Mouse (Mus musculus) heart, postnatal 4 days (tissue): ENCODE data around the gene Nudcd3. TPM values are rescaled to one million over a fixed set of nuclear protein-coding genes. Genes with fewer than 3 reads are reported as not detected.

Experiments used
- DNase-seq: peaks from one replicate; pipeline ENCODE4 v3.0.0; 2021
- total RNA-seq, 2 experiments: library from RNA; stranded (reverse); gene quantifications; 2 replicates each; pipeline ENCODE4 v1.2.3; 2021

The Nudcd3 gene
- total RNA-seq, result 10 to 100 TPM; 64.2 to 66.8 TPM

DNA sequence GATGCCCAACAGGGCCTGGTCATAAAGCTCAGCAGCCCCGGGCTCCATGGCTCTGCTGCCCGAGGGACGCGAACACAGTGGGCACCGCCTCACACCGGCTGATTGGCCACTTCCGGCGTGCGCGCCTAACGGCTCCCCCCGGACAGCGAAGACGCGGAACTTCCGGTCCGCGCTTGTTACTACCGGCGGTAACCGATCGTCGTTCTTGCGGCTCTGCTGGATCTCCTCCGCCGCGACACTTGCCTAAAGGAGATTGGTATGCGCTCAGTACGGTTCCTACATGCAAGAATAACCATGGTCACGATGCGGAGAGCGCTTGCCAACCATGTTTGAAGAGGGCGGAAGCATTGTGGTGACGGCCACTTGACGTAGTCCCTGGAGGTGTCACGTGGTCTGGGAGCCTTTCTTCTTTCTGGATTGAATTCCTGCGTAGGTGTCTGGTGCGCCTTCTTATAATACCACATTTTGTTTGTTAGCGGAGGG is at the start of gene Nudcd3:
Gene Nudcd3, minus strand, starts transcription at position 329 of the 483 bp plus-strand sequence.
- peak; percentile 90 for DNase-seq

DNA sequence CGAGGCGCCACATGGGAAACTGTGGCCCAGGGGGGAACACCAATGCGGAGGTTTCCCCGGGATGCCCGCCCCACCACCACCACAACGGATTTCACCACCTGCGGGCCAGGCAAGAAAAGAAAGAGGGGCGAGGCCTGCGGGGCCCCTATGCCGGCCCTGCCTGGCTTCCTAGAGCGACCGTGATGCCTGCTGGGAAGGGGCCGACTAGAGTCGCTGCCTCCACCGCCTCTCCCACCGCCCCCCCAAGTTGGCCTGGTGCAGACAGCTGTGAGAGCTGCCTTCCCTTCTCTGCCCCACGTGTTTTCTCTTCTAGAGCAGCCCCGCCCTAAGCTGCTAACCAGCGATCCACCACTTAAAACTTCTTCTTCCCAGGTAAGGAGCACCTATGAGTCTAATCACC is 44.5 kb upstream of the Nudcd3 start:
- DNase-seq, result no peak

DNA sequence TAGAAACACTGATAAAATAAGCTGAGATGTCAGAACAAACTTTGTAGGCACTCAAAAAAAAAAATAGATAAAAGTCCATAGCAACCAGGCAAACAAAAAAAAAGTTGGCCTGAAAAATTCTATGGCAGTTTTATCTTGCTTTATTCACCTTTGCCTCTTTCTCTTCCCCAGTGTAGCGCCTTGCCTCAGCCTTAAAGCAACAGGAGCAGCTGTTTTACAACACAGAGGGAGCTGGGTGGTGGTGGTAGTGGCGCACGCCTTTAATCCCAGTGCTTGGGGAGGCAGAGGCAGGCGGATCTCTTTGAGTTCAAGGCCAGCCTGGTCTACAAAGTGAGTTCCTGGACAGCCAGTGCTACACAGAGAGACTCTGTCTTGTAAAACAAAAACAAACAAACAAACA is 32.8 kb upstream of the Nudcd3 start:
- no peak for DNase-seq

DNA sequence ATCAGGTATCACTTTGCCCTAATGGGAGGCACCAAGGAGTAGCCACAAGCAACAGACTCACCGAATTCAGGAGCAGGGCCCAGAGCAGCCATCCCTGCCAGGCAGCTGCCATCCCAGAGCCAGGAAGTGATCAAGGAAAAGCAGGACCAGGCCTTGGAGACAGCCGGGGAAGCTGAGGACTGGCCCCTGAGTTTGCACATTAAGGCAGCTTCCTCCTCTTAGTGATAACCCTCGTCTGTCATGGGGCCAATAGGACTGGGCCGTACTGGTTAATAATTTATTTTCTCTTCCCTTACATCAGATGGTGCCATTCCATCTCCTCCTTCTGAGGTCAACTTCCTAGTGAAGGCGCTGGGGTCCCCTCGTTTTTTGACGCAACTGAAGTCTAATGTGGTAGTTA is 29.8 kb upstream of the Nudcd3 start, which contains the start of gene Npc1l1:
Gene Npc1l1, minus strand, starts transcription at position 132 of the 400 bp plus-strand sequence.
- no peak for DNase-seq

DNA sequence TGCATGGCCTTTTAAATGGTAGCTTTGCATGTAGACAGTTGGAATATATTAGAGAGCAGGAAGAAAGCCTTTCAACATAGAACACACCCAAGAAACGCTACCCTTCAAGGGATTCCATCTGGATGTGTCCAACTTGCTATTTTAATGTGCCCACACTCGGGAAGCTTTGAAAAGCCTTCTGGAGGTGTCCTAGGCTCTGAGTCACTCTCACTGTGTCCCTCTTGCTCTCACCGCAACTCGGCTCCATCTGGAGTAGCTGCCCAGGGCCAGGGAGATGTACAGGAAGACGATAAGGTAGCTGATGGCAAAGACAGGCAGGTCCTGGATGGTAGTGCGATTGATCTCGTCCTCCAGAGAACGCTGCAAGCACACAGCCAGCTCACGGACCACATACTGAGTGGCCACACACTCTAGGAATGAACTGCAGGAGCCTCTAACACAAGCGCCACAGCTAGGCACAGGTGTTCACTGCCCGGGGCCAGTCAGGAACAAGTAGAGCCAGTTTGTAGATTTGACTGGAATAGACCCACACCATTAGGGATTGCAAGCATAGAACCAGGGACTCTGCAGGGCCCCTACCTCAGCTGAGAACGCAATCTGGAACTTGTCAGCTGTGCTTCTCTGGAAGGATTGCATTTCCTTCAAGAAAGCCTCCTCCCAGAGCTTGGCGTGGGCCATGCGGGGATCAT is 24.5 kb upstream of the Nudcd3 start:
- no peak for DNase-seq

DNA sequence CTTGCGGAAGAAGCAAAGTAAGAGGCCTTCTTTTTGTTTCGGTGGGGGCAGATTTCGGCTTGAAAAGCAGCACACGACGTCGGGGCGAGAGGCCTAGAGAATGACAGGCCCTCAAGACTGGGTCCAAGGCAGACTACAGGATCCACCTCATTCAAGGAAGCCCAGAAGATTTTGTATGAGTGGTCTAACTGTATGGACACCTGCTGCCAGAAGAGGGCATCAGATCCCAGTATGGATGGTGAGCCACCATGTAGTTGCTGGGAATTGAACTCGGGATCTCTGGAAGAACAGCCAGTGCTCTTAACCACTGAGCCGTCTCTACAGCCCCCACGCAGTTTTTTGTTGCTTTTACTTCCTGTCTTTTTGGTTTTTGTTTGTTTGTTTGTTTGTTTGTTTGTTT is 22.0 kb upstream of the Nudcd3 start:
- no peak for DNase-seq

DNA sequence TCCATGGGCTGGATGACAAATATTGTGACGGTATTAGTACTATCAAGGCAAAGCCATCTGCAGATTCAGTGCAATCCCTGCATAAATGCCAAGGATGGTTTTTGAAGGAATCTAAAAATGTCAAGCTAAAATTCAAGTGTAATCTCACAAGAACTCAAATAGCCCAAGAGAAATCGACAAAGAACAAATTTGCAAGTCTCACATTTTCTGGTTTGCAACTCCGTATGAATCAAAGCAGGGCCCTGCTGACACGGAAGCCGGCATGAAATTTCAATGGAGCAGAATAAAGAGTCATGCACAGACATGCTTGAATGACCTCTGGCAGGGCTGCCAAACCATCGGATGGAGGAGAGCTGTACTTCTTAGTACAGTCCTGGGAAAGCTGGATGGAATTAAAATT is 19.8 kb upstream of the Nudcd3 start:
- DNase-seq, result no peak

DNA sequence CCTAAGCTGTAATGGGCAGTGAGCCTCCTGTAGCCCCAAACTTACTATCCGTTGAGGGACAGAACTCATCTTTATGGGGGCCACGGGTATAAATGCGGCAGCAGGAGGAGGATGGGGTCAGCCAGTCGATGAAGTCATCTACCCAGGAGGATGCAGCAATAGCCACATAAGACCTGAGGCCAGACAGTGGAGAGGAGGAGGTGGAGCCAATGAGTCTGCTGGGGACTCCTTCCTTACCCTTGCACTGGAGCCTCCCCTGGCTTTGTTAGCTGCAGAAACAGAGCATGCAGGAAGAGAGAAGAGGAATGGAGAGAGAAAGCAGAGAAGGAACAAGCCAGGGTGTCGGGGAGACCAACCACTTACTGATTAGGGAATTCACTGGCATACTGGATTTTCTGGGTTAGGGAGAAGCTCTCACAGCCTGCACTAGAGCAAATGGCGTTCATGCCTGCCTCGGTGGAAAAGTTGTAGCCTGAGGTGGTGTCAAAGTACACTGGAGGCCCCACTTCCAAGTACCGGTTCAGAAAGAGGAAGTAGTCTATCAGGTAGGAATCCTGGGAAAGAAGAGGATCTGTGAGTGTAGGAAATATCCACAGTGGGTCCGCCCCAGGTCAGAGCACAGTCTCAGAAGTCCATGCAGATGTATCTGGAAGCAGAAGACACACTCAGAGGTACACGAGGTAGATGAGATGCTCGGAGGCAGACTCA is 18.1 kb upstream of the Nudcd3 start:
- no peak for DNase-seq

DNA sequence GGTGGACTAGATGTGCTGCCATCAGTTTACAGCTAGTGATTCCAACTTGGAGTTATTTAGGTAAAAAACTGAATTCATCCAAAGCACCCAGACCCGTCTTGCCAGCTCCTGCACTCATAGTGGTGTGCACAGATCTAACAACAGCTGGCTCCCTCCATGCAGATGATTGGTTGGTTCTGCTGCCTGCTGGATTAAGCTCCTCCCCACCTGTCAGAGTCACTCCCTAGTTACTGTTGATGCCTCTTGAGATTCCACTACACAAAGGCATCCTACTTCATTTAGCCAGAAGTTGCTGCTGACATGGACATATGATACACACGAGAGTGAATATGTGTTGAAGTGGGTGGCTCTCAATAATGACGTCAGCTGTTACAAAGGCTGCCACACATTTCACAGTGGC is 16.6 kb upstream of the Nudcd3 start:
- no peak for DNase-seq

DNA sequence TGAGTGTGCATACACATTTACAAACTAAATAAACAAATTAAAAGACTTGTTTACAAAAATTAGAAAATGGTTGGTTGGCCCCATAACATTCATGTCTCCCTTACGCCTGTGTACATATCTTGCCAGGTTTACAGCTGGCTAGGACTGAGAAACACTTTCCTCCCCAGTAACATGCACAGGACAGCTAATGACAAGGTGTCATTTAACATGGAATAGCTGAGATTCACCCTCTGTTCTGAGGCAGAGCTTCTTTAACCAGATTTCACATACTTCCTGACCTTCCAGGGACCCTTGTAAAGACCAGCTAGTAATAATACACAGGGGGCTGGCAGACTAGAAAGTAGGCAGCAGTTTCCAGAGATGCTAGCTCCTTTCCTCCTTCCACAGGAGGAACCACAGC is 7.9 kb upstream of the Nudcd3 start:
- DNase-seq, result no peak

DNA sequence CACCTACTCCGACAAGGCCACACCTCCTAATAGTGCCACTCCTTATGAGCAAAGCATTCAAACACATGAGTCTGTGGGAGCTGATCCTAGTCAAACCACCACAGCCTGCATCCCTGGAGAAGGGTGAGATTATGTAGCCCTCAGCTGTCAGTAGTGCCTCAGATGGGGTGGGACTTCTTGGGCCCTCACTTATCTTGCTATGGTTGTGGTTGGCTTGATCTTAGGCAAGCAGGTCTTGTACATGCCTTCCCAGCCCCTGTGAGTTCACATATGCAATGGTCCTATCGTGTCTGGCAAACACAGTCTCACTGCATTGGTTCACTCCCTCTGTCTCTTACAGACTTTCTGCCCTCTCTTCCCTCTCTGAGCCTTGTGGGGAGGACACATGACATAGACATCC is 6.9 kb upstream of the Nudcd3 start:
- DNase-seq, result no peak

DNA sequence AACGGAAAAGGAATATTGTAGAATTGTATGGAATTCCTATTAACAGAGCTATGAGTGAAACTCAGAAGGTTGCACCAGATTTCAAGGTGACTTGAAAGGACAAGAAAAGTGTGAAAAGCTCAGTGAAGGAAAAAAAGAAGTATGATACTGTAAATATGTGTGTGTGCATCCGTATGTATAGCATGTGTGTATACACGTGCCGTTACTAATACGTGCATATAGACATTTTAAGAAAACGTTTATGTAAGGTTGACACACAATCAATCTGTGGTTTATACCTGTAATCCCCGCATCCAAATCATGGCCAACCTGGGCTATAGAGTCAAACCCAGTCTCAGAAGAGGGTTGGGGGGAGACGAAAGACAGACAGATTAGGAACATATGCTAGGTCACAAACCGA is 355 bp upstream of the Nudcd3 start:
- DNase-seq, result no peak

DNA sequence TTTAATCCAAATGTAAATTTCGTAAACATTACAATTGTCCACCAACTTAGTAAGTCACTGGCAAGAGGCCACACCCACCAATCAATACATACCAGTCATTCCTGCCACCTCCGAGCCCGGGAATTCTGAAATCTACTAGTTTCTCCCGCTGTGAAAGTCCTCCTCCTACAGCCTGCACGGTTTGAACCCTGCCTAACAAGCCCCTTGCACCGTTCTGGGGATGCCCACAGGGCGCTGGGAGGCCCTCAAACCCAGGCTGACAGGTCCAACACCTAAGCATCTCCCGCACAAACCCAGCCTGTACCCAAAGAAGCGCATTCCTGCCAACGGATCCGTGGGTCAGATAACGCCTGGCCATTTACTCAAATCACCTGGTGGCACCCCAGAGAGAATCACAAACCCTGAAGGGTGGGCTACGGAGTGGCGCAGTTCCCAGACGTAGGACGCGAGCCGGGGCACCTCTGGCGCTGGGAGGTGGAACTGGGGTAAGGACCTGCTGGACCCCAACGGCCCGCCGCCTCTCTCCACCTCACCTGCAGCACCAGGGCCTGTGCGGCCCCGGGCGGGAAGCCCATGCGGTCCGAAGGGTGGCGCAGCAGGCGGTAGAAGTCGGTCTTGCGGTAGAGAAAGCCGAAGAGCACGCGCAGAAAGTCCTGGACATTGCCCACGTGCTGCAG is 667 bp downstream of the Nudcd3 start, which contains the start of gene A730071L15Rik:
Gene A730071L15Rik, plus strand, starts transcription at position 620 of the 677 bp plus-strand sequence.
- DNase-seq, result no peak

DNA sequence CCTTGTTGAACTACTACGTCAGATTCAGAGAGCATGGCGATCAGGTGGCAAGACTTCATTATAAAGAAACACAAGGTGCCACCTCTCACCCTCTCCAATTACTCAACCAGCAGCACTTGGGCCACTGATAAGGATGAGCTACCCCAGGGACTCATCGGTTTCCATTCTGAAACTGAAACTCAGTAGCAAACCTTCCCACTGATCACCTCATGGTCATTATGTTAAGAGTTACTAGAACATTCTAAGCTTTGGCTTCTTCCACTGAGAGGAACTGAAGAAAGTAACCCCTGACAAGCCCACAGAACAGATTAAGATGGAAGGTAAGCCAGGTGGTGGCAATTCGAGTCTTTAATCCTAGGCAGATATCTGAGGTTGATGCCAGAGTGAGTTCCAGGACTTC is 1.8 kb downstream of the Nudcd3 start:
- no peak for DNase-seq

DNA sequence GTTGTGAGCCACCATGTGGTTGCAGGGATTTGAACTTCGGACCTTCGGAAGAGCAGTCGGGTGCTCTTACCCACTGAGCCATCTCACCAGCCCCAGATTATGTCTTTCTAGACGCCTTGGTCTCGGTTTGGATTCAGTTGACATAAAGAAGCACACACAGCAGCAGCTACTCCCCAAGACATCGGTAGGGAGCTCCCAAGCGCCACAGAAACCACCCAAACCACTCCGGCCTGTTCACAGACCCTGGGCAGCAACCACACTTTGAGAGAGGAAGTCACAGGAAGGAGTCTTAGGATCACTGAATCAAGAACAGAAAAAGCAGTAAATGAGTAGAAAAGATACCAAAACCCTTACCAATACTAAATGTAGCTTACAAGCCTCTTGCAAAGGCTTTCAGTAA is 3.4 kb downstream of the Nudcd3 start:
- DNase-seq, result no peak

DNA sequence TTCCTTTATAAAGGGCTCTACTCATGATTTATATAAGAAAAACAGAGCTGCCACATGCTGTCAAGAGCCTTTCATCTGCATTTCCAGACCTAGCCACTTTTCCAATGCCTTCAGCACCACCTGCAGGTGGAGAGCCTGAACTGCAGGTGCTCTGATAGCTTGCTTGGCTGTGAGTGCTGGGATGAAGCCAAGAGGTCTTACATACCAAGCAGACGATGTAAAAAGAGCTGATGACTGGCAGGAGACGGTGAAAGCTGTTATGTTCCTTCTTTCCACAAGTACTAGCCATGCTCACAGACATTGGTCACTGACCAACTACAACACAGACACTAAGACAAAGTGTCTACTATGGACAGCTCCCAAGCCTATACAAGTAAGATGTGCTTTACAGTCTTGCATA is 12.3 kb downstream of the Nudcd3 start:
- peak; percentile 96 for DNase-seq

DNA sequence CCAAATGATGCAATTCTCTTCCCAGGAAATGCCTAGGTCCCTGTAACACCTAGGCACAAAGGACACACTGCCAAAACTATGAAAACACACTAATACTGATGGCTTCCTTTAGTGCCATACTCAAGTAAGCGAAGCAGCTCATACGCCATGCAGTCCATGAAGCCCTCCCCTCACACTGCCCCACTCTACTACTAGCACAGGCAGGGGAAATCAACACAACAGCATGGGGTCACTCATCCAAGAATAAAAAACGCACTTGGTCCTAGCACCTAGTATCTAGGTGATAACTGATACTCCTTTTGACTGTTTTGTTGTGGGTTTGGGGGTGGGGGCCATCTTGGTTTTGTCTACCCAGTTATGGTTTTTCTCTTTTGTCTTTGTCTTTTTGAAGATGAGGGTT is 12.8 kb downstream of the Nudcd3 start:
- DNase-seq, result no peak

DNA sequence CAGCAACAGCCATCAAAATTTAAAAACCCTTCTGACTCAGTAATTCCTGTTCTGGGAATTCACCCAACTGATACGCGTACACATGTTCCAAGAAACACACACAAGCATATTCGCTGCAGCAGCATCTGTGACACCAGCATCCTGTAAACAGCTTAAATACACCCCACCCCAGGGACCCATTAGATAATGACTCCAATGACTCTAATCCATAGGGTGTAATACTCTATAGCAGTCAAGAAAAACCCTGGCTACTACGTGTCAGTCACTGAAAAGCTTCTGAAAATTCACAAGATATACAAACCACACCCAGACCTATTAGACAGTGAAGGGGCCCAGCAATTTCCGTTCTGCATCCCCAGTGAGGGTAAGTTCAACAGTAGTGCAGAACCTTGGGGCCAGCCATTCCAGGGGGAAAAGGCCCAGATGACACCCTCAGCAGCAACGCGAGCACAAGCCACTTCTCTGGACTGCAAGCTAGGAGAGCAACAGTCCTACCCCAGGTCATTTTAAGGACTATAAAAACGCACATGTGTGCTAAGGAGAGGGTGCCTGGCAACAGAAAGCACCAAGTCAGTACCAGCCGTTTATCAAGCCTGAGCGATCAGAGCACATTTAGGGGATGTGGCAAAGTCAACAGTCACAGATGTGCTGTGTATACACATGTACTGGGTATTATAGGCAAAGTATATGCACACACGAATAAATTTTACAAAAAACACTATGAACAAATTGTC is 15.8 kb downstream of the Nudcd3 start:
- peak; percentile 11 for DNase-seq

DNA sequence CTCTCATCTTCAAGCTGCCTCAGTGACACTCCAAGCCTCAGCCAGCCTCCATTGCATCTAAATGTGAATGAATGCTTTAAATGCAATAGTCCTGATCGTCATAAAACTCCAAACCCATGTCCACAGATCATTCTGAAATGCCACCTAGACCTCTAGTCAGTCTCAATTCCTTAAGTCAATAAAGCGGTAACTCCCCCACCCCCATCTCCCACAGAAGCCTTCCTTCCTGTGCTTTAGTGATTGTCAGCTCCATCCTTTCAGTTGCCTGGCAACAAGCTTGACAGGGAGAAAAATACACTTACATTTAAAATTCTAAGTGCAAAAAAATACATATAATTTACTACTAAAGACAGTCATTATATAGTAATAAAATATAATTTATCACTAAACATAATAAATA is 17.0 kb downstream of the Nudcd3 start:
- no peak for DNase-seq

DNA sequence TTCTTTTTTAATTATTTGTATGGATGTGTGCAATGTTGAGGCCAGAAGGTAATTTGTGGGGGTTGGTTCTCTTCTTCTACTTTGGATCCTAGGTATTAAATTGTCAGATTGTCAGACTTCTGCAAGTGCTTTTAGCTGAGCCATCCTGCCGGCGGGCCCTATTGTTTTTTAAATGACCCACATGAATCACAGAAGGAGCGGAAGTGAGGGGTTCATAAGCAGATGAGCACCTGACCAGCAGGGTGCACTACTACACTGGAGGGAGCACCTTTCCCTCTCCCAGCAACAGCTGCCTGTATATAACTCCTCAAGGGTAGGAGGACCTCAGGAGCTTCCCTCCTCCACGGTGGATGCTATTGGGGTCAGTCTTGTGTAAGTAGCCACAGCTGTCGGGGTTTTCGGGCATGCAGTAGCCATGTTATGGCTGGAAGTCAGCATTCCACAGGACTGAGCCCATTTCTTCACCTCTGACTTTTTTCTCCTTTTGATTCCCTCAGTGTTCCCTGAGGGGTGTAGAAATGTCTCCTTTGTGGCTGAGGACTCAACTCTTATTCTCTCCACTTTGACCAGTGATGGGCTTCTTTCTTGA is 19.3 kb downstream of the Nudcd3 start:
- no peak for DNase-seq

DNA sequence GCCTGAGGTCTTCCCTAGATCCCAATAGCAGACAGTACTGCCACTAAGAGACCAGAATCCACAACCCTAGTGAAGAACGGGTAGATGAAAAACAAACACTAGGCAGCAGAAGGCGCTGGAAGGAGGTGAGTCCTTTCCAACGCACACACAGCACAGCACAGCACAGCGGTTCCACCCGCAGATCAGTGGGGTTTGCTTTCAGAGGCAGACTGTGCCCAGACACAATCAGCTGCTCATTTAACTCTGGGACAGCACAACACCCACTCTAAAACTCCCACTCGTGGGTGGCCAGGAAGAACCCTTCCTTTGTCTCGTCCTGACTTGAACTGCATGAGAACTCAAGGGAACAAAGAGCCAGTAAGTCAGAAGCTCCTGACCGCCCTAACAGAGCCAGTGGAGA is 21.0 kb downstream of the Nudcd3 start:
- no peak for DNase-seq

DNA sequence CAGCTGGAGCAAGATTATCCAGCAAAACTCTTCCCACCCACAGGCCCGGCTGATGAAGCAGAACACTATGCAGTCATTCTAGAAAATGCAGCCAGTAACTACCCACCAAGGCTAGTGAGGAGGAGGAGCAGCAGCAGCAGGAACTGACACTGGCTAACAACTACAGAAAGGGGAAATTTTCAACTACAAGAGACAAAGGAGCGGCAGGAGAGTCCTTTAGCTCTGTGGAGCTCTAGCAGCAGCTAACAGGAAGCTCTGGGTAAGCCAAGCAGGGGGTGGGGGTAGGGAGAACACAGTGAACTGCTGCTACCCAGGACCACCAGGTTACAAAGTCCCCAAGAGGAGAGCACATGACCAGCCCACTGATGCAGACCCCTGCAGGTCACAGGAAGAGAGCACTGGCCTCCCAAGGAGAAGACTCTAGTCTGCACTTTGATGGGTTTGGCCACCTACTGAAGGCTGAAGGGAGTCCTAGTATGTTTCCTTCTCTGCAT is 21.5 kb downstream of the Nudcd3 start:
- DNase-seq, result peak; percentile 19
